Mouse (Mus musculus): Measurements from ENCODE around the gene Zfp422. TPM values are rescaled to one million over a fixed set of nuclear protein-coding genes. Genes with fewer than 3 reads are reported as not detected.

Gene Zfp422
- polyA plus RNA-seq, 1 experiment: not detected

- H3K27ac ChIP-seq (ENCODE audit: insufficient read depth, low read depth, low read length): no peak overlapping the region
- 61% methylated on average over 6 of the region's 6 CpGs for WGBS
- peaks cover 24% of the 10 kb centered on the region for H3K4me1 ChIP-seq (ENCODE audit: control insufficient read depth, insufficient read depth, low read length)
- TF ChIP-seq POLR2A (IDR thresholded peaks at IDR 0.05; ENCODE audit: insufficient read depth, low read depth, low read length) (no peak), CTCF (IDR thresholded peaks at IDR 0.05; ENCODE audit: insufficient read depth, low read depth, low read length) (no peak)
- no peak overlapping the region for H3K4me3 ChIP-seq (ENCODE audit: insufficient read depth, low read depth, low read length)
Observed at GRCm38 (mm10) chr6:116670144-116670543, 41.3 kb upstream of the Zfp422 start.

- TF ChIP-seq POLR2A (IDR thresholded peaks at IDR 0.05; ENCODE audit: insufficient read depth, low read depth, low read length) (no peak), CTCF (IDR thresholded peaks at IDR 0.05; ENCODE audit: insufficient read depth, low read depth, low read length) (no peak)
- Histone ChIP-seq H3K4me3 (ENCODE audit: insufficient read depth, low read depth, low read length) (no peak overlapping the region), H3K27ac (ENCODE audit: insufficient read depth, low read depth, low read length) (no peak overlapping the region), H3K4me1 (ENCODE audit: control insufficient read depth, insufficient read depth, low read length) (peaks cover 18% of the 10 kb centered on the region)
- 62% methylated on average over 11 of the region's 11 CpGs for WGBS
Observed at GRCm38 (mm10) chr6:116668682-116669470, 40.1 kb upstream of the Zfp422 start.

- Histone ChIP-seq H3K4me1 (ENCODE audit: control insufficient read depth, insufficient read depth, low read length) (peaks cover 11% of the 10 kb centered on the region), H3K27ac (ENCODE audit: insufficient read depth, low read depth, low read length) (no peak overlapping the region), H3K4me3 (ENCODE audit: insufficient read depth, low read depth, low read length) (no peak overlapping the region)
- TF ChIP-seq POLR2A (IDR thresholded peaks at IDR 0.05; ENCODE audit: insufficient read depth, low read depth, low read length) (no peak), CTCF (IDR thresholded peaks at IDR 0.05; ENCODE audit: insufficient read depth, low read depth, low read length) (no peak)
- 76% methylated on average over 3 of the region's 3 CpGs for WGBS
Observed at GRCm38 (mm10) chr6:116667382-116667781, 38.6 kb upstream of the Zfp422 start.

- no peak overlapping the region for H3K27ac ChIP-seq (ENCODE audit: insufficient read depth, low read depth, low read length)
- 69% methylated on average over 3 of the region's 3 CpGs for WGBS
- no peak overlapping the region for H3K4me3 ChIP-seq (ENCODE audit: insufficient read depth, low read depth, low read length)
- no peak for TF ChIP-seq POLR2A (IDR thresholded peaks at IDR 0.05; ENCODE audit: insufficient read depth, low read depth, low read length)
- no peak for TF ChIP-seq CTCF (IDR thresholded peaks at IDR 0.05; ENCODE audit: insufficient read depth, low read depth, low read length)
- H3K4me1 ChIP-seq (ENCODE audit: control insufficient read depth, insufficient read depth, low read length): peaks cover 11% of the 10 kb centered on the region
Observed at GRCm38 (mm10) chr6:116666892-116667291, 38.1 kb upstream of the Zfp422 start.

- 70% methylated on average over 12 of the region's 12 CpGs for WGBS
Observed at GRCm38 (mm10) chr6:116666085-116666750, 37.4 kb upstream of the Zfp422 start.

GRCm38 (mm10) chr6:116664830-116665229 is 36.0 kb upstream of the Zfp422 start:
- Histone ChIP-seq H3K4me1 (ENCODE audit: control insufficient read depth, insufficient read depth, low read length) (no peaks in the 10 kb centered on the region), H3K4me3 (ENCODE audit: insufficient read depth, low read depth, low read length) (no peak overlapping the region), H3K27ac (ENCODE audit: insufficient read depth, low read depth, low read length) (no peak overlapping the region)
- TF ChIP-seq POLR2A (IDR thresholded peaks at IDR 0.05; ENCODE audit: insufficient read depth, low read depth, low read length) (no peak), CTCF (IDR thresholded peaks at IDR 0.05; ENCODE audit: insufficient read depth, low read depth, low read length) (no peak)
- WGBS: 92% methylated on average over 3 of the region's 3 CpGs

More at GRCm38 (mm10) chr6:116666085-116666750, 37.4 kb upstream of the Zfp422 start:
- Histone ChIP-seq H3K4me1 (ENCODE audit: control insufficient read depth, insufficient read depth, low read length) (peaks cover 10% of the 10 kb centered on the region), H3K27ac (ENCODE audit: insufficient read depth, low read depth, low read length) (no peak overlapping the region), H3K4me3 (ENCODE audit: insufficient read depth, low read depth, low read length) (no peak overlapping the region)
- TF ChIP-seq POLR2A (IDR thresholded peaks at IDR 0.05; ENCODE audit: insufficient read depth, low read depth, low read length): no peak
- no peak for TF ChIP-seq CTCF (IDR thresholded peaks at IDR 0.05; ENCODE audit: insufficient read depth, low read depth, low read length)

- 80% methylated on average over 6 of the region's 6 CpGs for WGBS
- no peak for TF ChIP-seq CTCF (IDR thresholded peaks at IDR 0.05; ENCODE audit: insufficient read depth, low read depth, low read length)
- TF ChIP-seq POLR2A (IDR thresholded peaks at IDR 0.05; ENCODE audit: insufficient read depth, low read depth, low read length): no peak
- Histone ChIP-seq H3K4me1 (ENCODE audit: control insufficient read depth, insufficient read depth, low read length) (no peaks in the 10 kb centered on the region), H3K4me3 (ENCODE audit: insufficient read depth, low read depth, low read length) (no peak overlapping the region), H3K27ac (ENCODE audit: insufficient read depth, low read depth, low read length) (no peak overlapping the region)
Observed at GRCm38 (mm10) chr6:116664031-116664430, 35.2 kb upstream of the Zfp422 start.

GRCm38 (mm10) chr6:116663364-116663763 is 34.6 kb upstream of the Zfp422 start:
- Histone ChIP-seq H3K4me1 (ENCODE audit: control insufficient read depth, insufficient read depth, low read length) (no peaks in the 10 kb centered on the region), H3K4me3 (ENCODE audit: insufficient read depth, low read depth, low read length) (no peak overlapping the region), H3K27ac (ENCODE audit: insufficient read depth, low read depth, low read length) (no peak overlapping the region)
- WGBS: 91% methylated on average over 2 of the region's 2 CpGs
- TF ChIP-seq CTCF (IDR thresholded peaks at IDR 0.05; ENCODE audit: insufficient read depth, low read depth, low read length): no peak
- TF ChIP-seq POLR2A (IDR thresholded peaks at IDR 0.05; ENCODE audit: insufficient read depth, low read depth, low read length): no peak
